Comparison of ENCODE assay signal across 10 mouse cellular contexts in genomic region chr6:55396622-55397041, GRCm38 (mm10). TPM values are rescaled to one million over a fixed set of nuclear protein-coding genes. Genes with fewer than 3 reads are reported as not detected.
A peak's percentile ranks its signal among the peaks of the same experiment; 100 is the strongest.
DNase-seq lines count a peak whose midpoint lies in the region; ATAC-seq and TF ChIP-seq lines count a peak whose summit lies in the region.
"Had no signal": no experiment of that assay in that cellular context is flagged by ENCODE, and none has a peak within 500 bp of the region (broad histone marks: within the 10 kb centered on the region; RNA-seq: fewer than 3 reads in every experiment).

No protein-coding gene starts in this region.

- peaks cover 32% of the 10 kb centered on the region; the same call in 1 of the 2 replicates for H3K27me3 ChIP-seq in heart, postnatal 0 days (ENCODE audit: control insufficient read depth, insufficient read depth, low read length)
- H3K27me3 ChIP-seq in heart, embryonic 11.5 days (ENCODE audit: control insufficient read depth, insufficient read depth, low read length), result peaks cover 39% of the 10 kb centered on the region
- no peaks in the 10 kb centered on the region for H3K27me3 ChIP-seq in forebrain, embryonic 15.5 days
- H3K27me3 ChIP-seq in intestine, embryonic 15.5 days (replicated peaks), result no peaks in the 10 kb centered on the region
- H3K27me3 ChIP-seq in lung, embryonic 16.5 days (ENCODE audit: control insufficient read depth, insufficient read depth, low read depth, low read length), result no peaks in the 10 kb centered on the region

- TF ChIP-seq EP300 in heart, postnatal 0 days (IDR thresholded peaks at IDR 0.05; ENCODE audit: low read depth), result no peak

- 0 out of 2 replicates have a peak overlapping the region, but pooled peaks have one; percentile 32 for H3K27ac ChIP-seq in heart, postnatal 0 days (ENCODE audit: low read depth)
- H3K27ac ChIP-seq in heart, embryonic 11.5 days (ENCODE audit: low read depth, low read length), result no peak overlapping the region
- peak overlapping the region; percentile 44 for H3K27ac ChIP-seq in forebrain, embryonic 15.5 days (replicated peaks)
- H3K27ac ChIP-seq in intestine, embryonic 15.5 days, result peak overlapping the region; percentile 69
- peak overlapping the region; percentile 54 for H3K27ac ChIP-seq in lung, embryonic 16.5 days (ENCODE audit: low read length)
- H3K27ac ChIP-seq: embryonic facial prominence, embryonic 12.5 days; macrophage had no signal

- no peak for ATAC-seq in heart, postnatal 0 days (ENCODE audit: insufficient read depth, low read depth)
- ATAC-seq in heart, embryonic 11.5 days (replicated peaks; ENCODE audit: insufficient number of reproducible peaks, low FRiP score, low TSS enrichment), result no peak
- ATAC-seq in forebrain, embryonic 15.5 days (replicated peaks), result peak; percentile 52
- ATAC-seq in intestine, embryonic 15.5 days, result peak; percentile 63
- peak; percentile 69 for ATAC-seq in lung, embryonic 16.5 days (ENCODE audit: low read depth)

- no peak for TF ChIP-seq CTCF in heart, postnatal 0 days (IDR thresholded peaks at IDR 0.05; ENCODE audit: low read depth)
- no peak for TF ChIP-seq CTCF in brain, embryonic 14.5 days (IDR thresholded peaks at IDR 0.05; ENCODE audit: borderline replicate concordance, extremely low read depth, insufficient read depth, insufficient read length)

- H3K9me3 ChIP-seq in heart, postnatal 0 days (replicated peaks; ENCODE audit: control insufficient read depth, low read length), result no peaks in the 10 kb centered on the region
- no peaks in the 10 kb centered on the region for H3K9me3 ChIP-seq in heart, embryonic 11.5 days (replicated peaks; ENCODE audit: control insufficient read depth, low read length)
- H3K9me3 ChIP-seq in forebrain, embryonic 15.5 days, result no peaks in the 10 kb centered on the region
- no peaks in the 10 kb centered on the region for H3K9me3 ChIP-seq in intestine, embryonic 15.5 days
- no peaks in the 10 kb centered on the region for H3K9me3 ChIP-seq in lung, embryonic 16.5 days (ENCODE audit: control insufficient read depth, low read length)
- H3K9me3 ChIP-seq: embryonic facial prominence, embryonic 12.5 days had no signal

- 73% methylated on average over 11 of the region's 11 CpGs for WGBS in heart, postnatal 0 days
- 73% methylated on average over 11 of the region's 11 CpGs for WGBS in heart, embryonic 11.5 days (ENCODE audit: insufficient replicate concordance)
- WGBS in forebrain, embryonic 15.5 days, result 48% methylated on average over 11 of the region's 11 CpGs
- 60% methylated on average over 11 of the region's 11 CpGs for WGBS in intestine, embryonic 15.5 days
- WGBS in lung, embryonic 16.5 days, result 41% methylated on average over 11 of the region's 11 CpGs

- no peaks in the 10 kb centered on the region for H3K36me3 ChIP-seq in heart, postnatal 0 days (replicated peaks; ENCODE audit: control insufficient read depth, insufficient read depth, low read length)
- no peaks in the 10 kb centered on the region for H3K36me3 ChIP-seq in heart, embryonic 11.5 days (ENCODE audit: control insufficient read depth, insufficient read depth, low read length)
- H3K36me3 ChIP-seq in forebrain, embryonic 15.5 days, result no peaks in the 10 kb centered on the region
- H3K36me3 ChIP-seq in intestine, embryonic 15.5 days, result no peaks in the 10 kb centered on the region
- no peaks in the 10 kb centered on the region for H3K36me3 ChIP-seq in lung, embryonic 16.5 days (ENCODE audit: control insufficient read depth, insufficient read depth, low read length)
- H3K36me3 ChIP-seq: embryonic facial prominence, embryonic 12.5 days had no signal

- no peak overlapping the region for H3K4me3 ChIP-seq in heart, postnatal 0 days (ENCODE audit: low read depth, low read length)
- no peak overlapping the region for H3K4me3 ChIP-seq in heart, embryonic 11.5 days (ENCODE audit: low read depth, low read length)
- H3K4me3 ChIP-seq in forebrain, embryonic 15.5 days, result no peak overlapping the region
- H3K4me3 ChIP-seq in intestine, embryonic 15.5 days (replicated peaks), result no peak overlapping the region
- H3K4me3 ChIP-seq in lung, embryonic 16.5 days (ENCODE audit: low read length), result no peak overlapping the region
- H3K4me3 ChIP-seq: embryonic facial prominence, embryonic 12.5 days had no signal

- DNase-seq in heart, postnatal 0 days (ENCODE audit: low spot score), result no peak
- DNase-seq in brain, embryonic 14.5 days (ENCODE audit: low read depth), result peak; percentile 82
- DNase-seq in right cerebral cortex, postnatal 4 days, result peak; percentile 59
- DNase-seq in c-Kit-positive CD71-positive TER-119-positive erythroid progenitor cells, embryonic 14.5 days (ENCODE audit: low spot score), result no peak

- no peak overlapping the region for H3K9ac ChIP-seq in heart, postnatal 0 days (replicated peaks; ENCODE audit: low read depth, low read length)
- H3K9ac ChIP-seq in heart, embryonic 11.5 days (ENCODE audit: low read depth, low read length), result no peak overlapping the region
- H3K9ac ChIP-seq in forebrain, embryonic 15.5 days (replicated peaks), result no peak overlapping the region
- no peak overlapping the region for H3K9ac ChIP-seq in intestine, embryonic 15.5 days
- no peak overlapping the region for H3K9ac ChIP-seq in lung, embryonic 16.5 days (ENCODE audit: low read length)
- H3K9ac ChIP-seq: embryonic facial prominence, embryonic 12.5 days had no signal

- TF ChIP-seq POLR2A in brain, embryonic 14.5 days (IDR thresholded peaks at IDR 0.05; ENCODE audit: borderline replicate concordance, extremely low read depth, insufficient read depth, insufficient read length, poor library complexity, severe bottlenecking), result no peak

- H3K4me2 ChIP-seq in heart, postnatal 0 days (ENCODE audit: low read depth, low read length), result no peak overlapping the region
- no peak overlapping the region for H3K4me2 ChIP-seq in heart, embryonic 11.5 days
- H3K4me2 ChIP-seq in forebrain, embryonic 15.5 days (replicated peaks), result no peak overlapping the region
- H3K4me2 ChIP-seq in intestine, embryonic 15.5 days (replicated peaks), result peak overlapping the region; percentile 20
- H3K4me2 ChIP-seq in lung, embryonic 16.5 days (ENCODE audit: low read depth, low read length), result no peak overlapping the region
- H3K4me2 ChIP-seq: embryonic facial prominence, embryonic 12.5 days had no signal

- no peaks in the 10 kb centered on the region; the same call in 1 of the 2 replicates for H3K4me1 ChIP-seq in heart, postnatal 0 days (ENCODE audit: control insufficient read depth, insufficient read depth)
- no peaks in the 10 kb centered on the region for H3K4me1 ChIP-seq in heart, embryonic 11.5 days (ENCODE audit: control insufficient read depth, insufficient read depth, low read length)
- peaks cover 76% of the 10 kb centered on the region for H3K4me1 ChIP-seq in forebrain, embryonic 15.5 days
- peaks cover 12% of the 10 kb centered on the region for H3K4me1 ChIP-seq in intestine, embryonic 15.5 days (replicated peaks)
- peaks cover 8% of the 10 kb centered on the region; the same call in 1 of the 2 replicates for H3K4me1 ChIP-seq in lung, embryonic 16.5 days (replicated peaks; ENCODE audit: control insufficient read depth, insufficient read depth, low read length)

RNA-seq across cellular contexts. Expression of gene Ghrhr, which starts 20.5 kb away (rescaled TPM):
- total RNA-seq in heart, postnatal 0 days (2014; rRNA removed; ENCODE audit: low replicate concordance), result not detected in 2 replicates
- polyA plus RNA-seq in heart, postnatal 0 days (2015; fragmentation: Nextera tagmentation; extraction: Ambion mirVana), result not detected in 2 replicates
- not detected in 2 replicates for polyA plus RNA-seq in heart, embryonic 11.5 days (2014; fragmentation: Nextera tagmentation; extraction: Ambion mirVana)
- polyA plus RNA-seq in brain, embryonic 14.5 days (2012; rRNA removed), result not detected in 2 replicates
- not detected in 2 replicates for polyA plus RNA-seq in forebrain, embryonic 15.5 days (2015; fragmentation: Nextera tagmentation; extraction: Ambion mirVana)
- 0.23 and 0.34 TPM in 2 replicates for polyA plus RNA-seq in intestine, embryonic 15.5 days (2015; fragmentation: Nextera tagmentation; extraction: Ambion mirVana)
- polyA plus RNA-seq in lung, embryonic 16.5 days (2015; fragmentation: Nextera tagmentation; extraction: Ambion mirVana), result 0.10 TPM in 1 of 2 replicates, not detected in the other
- polyA plus RNA-seq: embryonic facial prominence, embryonic 12.5 days; macrophage had no signal

RNA-seq across cellular contexts. Expression of gene Adcyap1r1, which starts 55.1 kb away (rescaled TPM):
- total RNA-seq in heart, postnatal 0 days (2014; rRNA removed; ENCODE audit: low replicate concordance), result 3.9 and 4.2 TPM in 2 replicates
- 1.1 and 1.4 TPM in 2 replicates for polyA plus RNA-seq in heart, postnatal 0 days (2015; fragmentation: Nextera tagmentation; extraction: Ambion mirVana)
- polyA plus RNA-seq in heart, embryonic 11.5 days (2014; fragmentation: Nextera tagmentation; extraction: Ambion mirVana), result 2.6 and 3.1 TPM in 2 replicates
- 44.6 and 69.0 TPM in 2 replicates for polyA plus RNA-seq in brain, embryonic 14.5 days (2012; rRNA removed)
- 31.5 and 32.1 TPM in 2 replicates for polyA plus RNA-seq in forebrain, embryonic 15.5 days (2015; fragmentation: Nextera tagmentation; extraction: Ambion mirVana)
- 5.2 and 5.4 TPM in 2 replicates for polyA plus RNA-seq in intestine, embryonic 15.5 days (2015; fragmentation: Nextera tagmentation; extraction: Ambion mirVana)
- polyA plus RNA-seq in lung, embryonic 16.5 days (2015; fragmentation: Nextera tagmentation; extraction: Ambion mirVana), result 0.58 and 0.98 TPM in 2 replicates
- polyA plus RNA-seq: macrophage had no signal

Comparison
In these comparisons a context has a peak if more than half of its experiments do, and no peak if none do; other contexts are left out.
1. ATAC-seq: peak in forebrain, embryonic 15.5 days (single experiment), intestine, embryonic 15.5 days (single experiment) and lung, embryonic 16.5 days (single experiment); none in heart, postnatal 0 days (single experiment) and heart, embryonic 11.5 days (single experiment).
2. DNase-seq: peak in brain, embryonic 14.5 days (single experiment) and right cerebral cortex, postnatal 4 days (single experiment); none in heart, postnatal 0 days (single experiment) and c-Kit-positive CD71-positive TER-119-positive erythroid progenitor cells, embryonic 14.5 days (single experiment).